Mouse (Mus musculus): ENCODE measurements at regions not wholly inside any gene's neighbourhood (a gene's known extent, or its start where the extent isn't known, plus 50 kb on each side); places are given as distances from the start of the nearest gene placed in this dataset.

- 25% methylated on average over 2 of the region's 2 CpGs for WGBS
- no peak overlapping the region for H3K4me2 ChIP-seq (ENCODE audit: low read depth, severe bottlenecking)
- no peaks in the 10 kb centered on the region for H3K9me3 ChIP-seq (ENCODE audit: control insufficient read depth, low read length)
- H3K4me1 ChIP-seq (ENCODE audit: control insufficient read depth, insufficient read depth, low read length), result no peaks in the 10 kb centered on the region
- peak; percentile 21 for DNase-seq (ENCODE audit: low spot score)
- no peaks in the 10 kb centered on the region for H3K27me3 ChIP-seq (ENCODE audit: control insufficient read depth, insufficient read depth, low read length)
- no peak overlapping the region for H3K9ac ChIP-seq (ENCODE audit: low read length)
- H3K4me3 ChIP-seq (ENCODE audit: low read depth, low read length), result no peak overlapping the region
- H3K27ac ChIP-seq (replicated peaks; ENCODE audit: low read depth, low read length), result no peak overlapping the region
- H3K36me3 ChIP-seq (ENCODE audit: control insufficient read depth, insufficient read depth, low read length), result no peaks in the 10 kb centered on the region
- ATAC-seq (ENCODE audit: insufficient number of reproducible peaks, low FRiP score, low TSS enrichment, low read depth), result no peak
These were observed 494.7 kb upstream of the Nova1 start for GRCm38 (mm10) chr12:47313413-47313812.

- no peaks in the 10 kb centered on the region for H3K4me1 ChIP-seq (ENCODE audit: control insufficient read depth, insufficient read depth, low read length)
- DNase-seq (ENCODE audit: low spot score) (no peak), ATAC-seq (ENCODE audit: insufficient number of reproducible peaks, low FRiP score, low TSS enrichment, low read depth) (no peak)
These were observed 457.2 kb upstream of the Nova1 start for GRCm38 (mm10) chr12:47275904-47276303.

GRCm38 (mm10) chr12:47272309-47272708 is 453.6 kb upstream of the Nova1 start:
- Histone ChIP-seq H3K4me1 (ENCODE audit: control insufficient read depth, insufficient read depth, low read length) (no peaks in the 10 kb centered on the region), H3K9ac (ENCODE audit: low read length) (no peak overlapping the region), H3K4me3 (ENCODE audit: low read depth, low read length) (no peak overlapping the region), H3K27me3 (ENCODE audit: control insufficient read depth, insufficient read depth, low read length) (no peaks in the 10 kb centered on the region), H3K9me3 (ENCODE audit: control insufficient read depth, low read length) (no peaks in the 10 kb centered on the region), H3K4me2 (ENCODE audit: low read depth, severe bottlenecking) (no peak overlapping the region), H3K27ac (replicated peaks; ENCODE audit: low read depth, low read length) (no peak overlapping the region), H3K36me3 (ENCODE audit: control insufficient read depth, insufficient read depth, low read length) (no peaks in the 10 kb centered on the region)
- WGBS, result 88% methylated on average over 2 of the region's 2 CpGs
- DNase-seq (ENCODE audit: low spot score) (no peak), ATAC-seq (ENCODE audit: insufficient number of reproducible peaks, low FRiP score, low TSS enrichment, low read depth) (no peak)

More at GRCm38 (mm10) chr12:47275904-47276303, 457.2 kb upstream of the Nova1 start:
- no peak overlapping the region for H3K4me3 ChIP-seq (ENCODE audit: low read depth, low read length)
- H3K36me3 ChIP-seq (ENCODE audit: control insufficient read depth, insufficient read depth, low read length), result no peaks in the 10 kb centered on the region
- WGBS, result 83% methylated on average over 3 of the region's 3 CpGs
- no peaks in the 10 kb centered on the region for H3K9me3 ChIP-seq (ENCODE audit: control insufficient read depth, low read length)
- no peak overlapping the region for H3K9ac ChIP-seq (ENCODE audit: low read length)
- no peaks in the 10 kb centered on the region for H3K27me3 ChIP-seq (ENCODE audit: control insufficient read depth, insufficient read depth, low read length)
- H3K27ac ChIP-seq (replicated peaks; ENCODE audit: low read depth, low read length), result no peak overlapping the region
- no peak overlapping the region for H3K4me2 ChIP-seq (ENCODE audit: low read depth, severe bottlenecking)

GRCm38 (mm10) chr12:47264118-47264517 is 445.4 kb upstream of the Nova1 start:
- no peak overlapping the region for H3K27ac ChIP-seq (replicated peaks; ENCODE audit: low read depth, low read length)
- WGBS, result 72% methylated on average over 1 of the region's 1 CpGs
- no peak for ATAC-seq (ENCODE audit: insufficient number of reproducible peaks, low FRiP score, low TSS enrichment, low read depth)
- DNase-seq (ENCODE audit: low spot score), result no peak
- no peak overlapping the region for H3K4me2 ChIP-seq (ENCODE audit: low read depth, severe bottlenecking)
- no peaks in the 10 kb centered on the region for H3K4me1 ChIP-seq (ENCODE audit: control insufficient read depth, insufficient read depth, low read length)
- H3K4me3 ChIP-seq (ENCODE audit: low read depth, low read length), result no peak overlapping the region
- H3K9me3 ChIP-seq (ENCODE audit: control insufficient read depth, low read length), result no peaks in the 10 kb centered on the region
- H3K27me3 ChIP-seq (ENCODE audit: control insufficient read depth, insufficient read depth, low read length), result no peaks in the 10 kb centered on the region
- no peaks in the 10 kb centered on the region for H3K36me3 ChIP-seq (ENCODE audit: control insufficient read depth, insufficient read depth, low read length)
- H3K9ac ChIP-seq (ENCODE audit: low read length), result no peak overlapping the region

GRCm38 (mm10) chr12:47263408-47263807 is 444.7 kb upstream of the Nova1 start:
- no peak for DNase-seq (ENCODE audit: low spot score)
- H3K27ac ChIP-seq (replicated peaks; ENCODE audit: low read depth, low read length), result no peak overlapping the region

GRCm38 (mm10) chr12:47252306-47252705 is 433.6 kb upstream of the Nova1 start:
- ATAC-seq (ENCODE audit: insufficient number of reproducible peaks, low FRiP score, low TSS enrichment, low read depth) (no peak), DNase-seq (ENCODE audit: low spot score) (peak; percentile 46)
- Histone ChIP-seq H3K9me3 (ENCODE audit: control insufficient read depth, low read length) (no peaks in the 10 kb centered on the region), H3K4me2 (ENCODE audit: low read depth, severe bottlenecking) (no peak overlapping the region), H3K9ac (ENCODE audit: low read length) (no peak overlapping the region), H3K4me3 (ENCODE audit: low read depth, low read length) (no peak overlapping the region), H3K4me1 (ENCODE audit: control insufficient read depth, insufficient read depth, low read length) (no peaks in the 10 kb centered on the region), H3K27me3 (ENCODE audit: control insufficient read depth, insufficient read depth, low read length) (no peaks in the 10 kb centered on the region), H3K36me3 (ENCODE audit: control insufficient read depth, insufficient read depth, low read length) (no peaks in the 10 kb centered on the region), H3K27ac (replicated peaks; ENCODE audit: low read depth, low read length) (no peak overlapping the region)

More at GRCm38 (mm10) chr12:47263408-47263807, 444.7 kb upstream of the Nova1 start:
- Histone ChIP-seq H3K27me3 (ENCODE audit: control insufficient read depth, insufficient read depth, low read length) (no peaks in the 10 kb centered on the region), H3K9me3 (ENCODE audit: control insufficient read depth, low read length) (no peaks in the 10 kb centered on the region), H3K9ac (ENCODE audit: low read length) (no peak overlapping the region), H3K4me2 (ENCODE audit: low read depth, severe bottlenecking) (no peak overlapping the region), H3K4me3 (ENCODE audit: low read depth, low read length) (no peak overlapping the region), H3K4me1 (ENCODE audit: control insufficient read depth, insufficient read depth, low read length) (no peaks in the 10 kb centered on the region), H3K36me3 (ENCODE audit: control insufficient read depth, insufficient read depth, low read length) (no peaks in the 10 kb centered on the region)
- ATAC-seq (ENCODE audit: insufficient number of reproducible peaks, low FRiP score, low TSS enrichment, low read depth), result no peak
- 79% methylated on average over 1 of the region's 1 CpGs for WGBS

GRCm38 (mm10) chr12:47243623-47244514 is 425.1 kb upstream of the Nova1 start:
- Histone ChIP-seq H3K9ac (ENCODE audit: low read length) (no peak overlapping the region), H3K4me3 (ENCODE audit: low read depth, low read length) (no peak overlapping the region), H3K36me3 (ENCODE audit: control insufficient read depth, insufficient read depth, low read length) (no peaks in the 10 kb centered on the region), H3K4me2 (ENCODE audit: low read depth, severe bottlenecking) (no peak overlapping the region), H3K27me3 (ENCODE audit: control insufficient read depth, insufficient read depth, low read length) (no peaks in the 10 kb centered on the region), H3K4me1 (ENCODE audit: control insufficient read depth, insufficient read depth, low read length) (no peaks in the 10 kb centered on the region), H3K9me3 (ENCODE audit: control insufficient read depth, low read length) (no peaks in the 10 kb centered on the region), H3K27ac (replicated peaks; ENCODE audit: low read depth, low read length) (no peak overlapping the region)
- ATAC-seq (ENCODE audit: insufficient number of reproducible peaks, low FRiP score, low TSS enrichment, low read depth), result no peak
- WGBS, result 84% methylated on average over 3 of the region's 3 CpGs
- no peak for DNase-seq (ENCODE audit: low spot score)

- H3K27ac ChIP-seq (replicated peaks; ENCODE audit: low read depth, low read length), result no peak overlapping the region
- H3K36me3 ChIP-seq (ENCODE audit: control insufficient read depth, insufficient read depth, low read length), result no peaks in the 10 kb centered on the region
- H3K9me3 ChIP-seq (ENCODE audit: control insufficient read depth, low read length), result no peaks in the 10 kb centered on the region
- no peak overlapping the region for H3K4me2 ChIP-seq (ENCODE audit: low read depth, severe bottlenecking)
- H3K4me3 ChIP-seq (ENCODE audit: low read depth, low read length), result no peak overlapping the region
- H3K4me1 ChIP-seq (ENCODE audit: control insufficient read depth, insufficient read depth, low read length), result no peaks in the 10 kb centered on the region
- no peak for ATAC-seq (ENCODE audit: insufficient number of reproducible peaks, low FRiP score, low TSS enrichment, low read depth)
- no peak for DNase-seq (ENCODE audit: low spot score)
- WGBS, result 83% methylated on average over 4 of the region's 4 CpGs
- H3K9ac ChIP-seq (ENCODE audit: low read length), result no peak overlapping the region
- H3K27me3 ChIP-seq (ENCODE audit: control insufficient read depth, insufficient read depth, low read length), result no peaks in the 10 kb centered on the region
These were observed 401.3 kb upstream of the Nova1 start for GRCm38 (mm10) chr12:47220016-47220415.

Measured in limb, embryonic 11.5 days (tissue).